Mouse (Mus musculus) hindbrain, embryonic 12.5 days (tissue): ENCODE data around the gene Cap2. TPM values are rescaled to one million over a fixed set of nuclear protein-coding genes. Genes with fewer than 3 reads are reported as not detected.

Experiments used
- ATAC-seq: fragments of 200-750 bp; cut with Nextera tagmentation; 2 replicates; pipeline ENCODE4 v1.8.0; 2017; ENCODE audit warnings: moderate TSS enrichment; ENCODE audit not compliant: low FRiP score
- H3K27ac ChIP-seq: fragments of 300-500 bp; sonication (generic); 2 replicates; pipeline ENCODE4 v1.5.1; 2016; ENCODE audit warnings: mild to moderate bottlenecking
- H3K27me3 ChIP-seq: fragments of 300-500 bp; sonication (generic); 2 replicates; pipeline ENCODE4 v1.6.1; 2016; ENCODE audit warnings: mild to moderate bottlenecking
- H3K36me3 ChIP-seq: fragments of 300-500 bp; sonication (generic); 2 replicates; pipeline ENCODE4 v1.6.1; 2016; ENCODE audit warnings: mild to moderate bottlenecking
- H3K4me1 ChIP-seq: fragments of 300-500 bp; sonication (generic); 2 replicates; pipeline ENCODE4 v1.6.1; 2016
- H3K4me2 ChIP-seq: fragments of 300-500 bp; sonication (generic); replicated peaks from 2 replicates; pipeline ENCODE4 v1.6.1; 2016; ENCODE audit warnings: mild to moderate bottlenecking
- H3K4me3 ChIP-seq: fragments of 300-500 bp; sonication (generic); 2 replicates; pipeline ENCODE4 v1.5.1; 2016; ENCODE audit warnings: mild to moderate bottlenecking
- H3K9ac ChIP-seq: fragments of 300-500 bp; sonication (generic); 2 replicates; pipeline ENCODE4 v1.6.1; 2016; ENCODE audit warnings: mild to moderate bottlenecking, moderate library complexity
- H3K9me3 ChIP-seq: fragments of 300-500 bp; sonication (generic); replicated peaks from 2 replicates; pipeline ENCODE4 v1.6.1; 2016; ENCODE audit warnings: mild to moderate bottlenecking
- WGBS: fragments of 180-500 bp; shearing (Covaris S2); methylation state at CpG from one replicate; pipeline ENCODE4 v1.1.7; 2016; 5-methylcytosine and 5-hydroxymethylcytosine counted together
- polyA plus RNA-seq: library from polyadenylated mRNA; unstranded; fragments of >200 nt; fragmentation: Nextera tagmentation; extraction: Ambion mirVana; gene quantifications from 2 replicates; pipeline ENCODE4 v1.2.1, GENCODE M21; 2016

The Cap2 gene
- polyA plus RNA-seq, 1 experiment from 2014 or later, result 9.4 TPM

DNA sequence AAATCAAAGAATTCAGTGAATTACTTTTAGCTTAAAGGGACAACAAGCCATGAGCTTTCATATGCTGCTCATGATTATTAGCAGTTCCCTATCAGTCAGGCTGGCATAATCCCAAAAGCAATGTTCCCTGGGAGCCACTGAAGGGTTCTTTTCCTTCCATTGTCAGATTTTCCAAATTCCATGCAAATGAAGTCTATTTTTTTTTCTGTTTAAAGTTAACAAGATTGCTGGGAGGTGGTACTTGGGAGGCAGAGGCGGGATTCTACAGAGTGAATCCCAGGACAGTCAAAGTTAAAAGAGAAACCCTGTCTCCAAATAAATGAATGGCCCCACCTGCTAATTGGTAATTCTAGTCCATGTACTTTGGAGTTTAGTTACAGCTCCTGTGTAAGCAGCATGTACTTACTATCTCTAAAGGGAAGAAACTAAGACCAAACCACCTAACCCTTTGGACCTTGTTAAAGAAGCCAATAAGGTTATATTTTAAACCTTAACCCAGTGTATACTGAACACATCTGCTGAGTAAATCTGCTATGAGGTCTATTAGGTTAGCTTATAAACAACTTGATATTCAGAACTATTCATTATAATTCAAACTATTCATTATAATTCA is 193.8 kb downstream of the Cap2 start:
- ATAC-seq, result no peak
- H3K27ac ChIP-seq, result no peak overlapping the region
- H3K4me2 ChIP-seq, result no peak overlapping the region
- H3K36me3 ChIP-seq, result peaks cover 25% of the 10 kb centered on the region
- no peak overlapping the region for H3K9ac ChIP-seq
- no peaks in the 10 kb centered on the region for H3K9me3 ChIP-seq
- 55% methylated on average over 1 of the region's 1 CpGs for WGBS
- H3K4me3 ChIP-seq, result no peak overlapping the region
- no peaks in the 10 kb centered on the region for H3K4me1 ChIP-seq
- no peaks in the 10 kb centered on the region for H3K27me3 ChIP-seq

DNA sequence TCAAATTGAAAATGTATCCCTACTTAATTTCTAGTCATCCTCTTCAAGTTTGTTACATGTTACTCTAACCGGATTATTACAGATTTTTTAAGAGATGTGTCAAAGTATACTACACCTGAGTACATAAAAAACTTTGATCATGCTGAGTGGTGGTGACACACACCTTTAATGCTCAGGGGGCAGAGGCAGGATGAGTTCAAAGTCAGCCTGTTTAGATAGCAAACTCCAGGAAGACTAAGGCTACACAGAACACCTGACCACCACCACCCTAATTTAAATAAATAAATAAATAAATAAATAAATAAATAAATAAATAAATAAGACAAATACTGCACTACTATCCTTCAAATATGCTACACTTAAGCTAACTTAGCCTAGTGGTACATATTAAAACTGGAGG is 194.3 kb downstream of the Cap2 start:
- 98% methylated on average over 1 of the region's 1 CpGs for WGBS
- peaks cover 25% of the 10 kb centered on the region for H3K36me3 ChIP-seq
- H3K4me2 ChIP-seq, result no peak overlapping the region
- no peaks in the 10 kb centered on the region for H3K9me3 ChIP-seq
- no peaks in the 10 kb centered on the region for H3K27me3 ChIP-seq
- ATAC-seq, result no peak
- H3K9ac ChIP-seq, result no peak overlapping the region
- H3K4me3 ChIP-seq, result no peak overlapping the region
- no peaks in the 10 kb centered on the region for H3K4me1 ChIP-seq
- H3K27ac ChIP-seq, result no peak overlapping the region

DNA sequence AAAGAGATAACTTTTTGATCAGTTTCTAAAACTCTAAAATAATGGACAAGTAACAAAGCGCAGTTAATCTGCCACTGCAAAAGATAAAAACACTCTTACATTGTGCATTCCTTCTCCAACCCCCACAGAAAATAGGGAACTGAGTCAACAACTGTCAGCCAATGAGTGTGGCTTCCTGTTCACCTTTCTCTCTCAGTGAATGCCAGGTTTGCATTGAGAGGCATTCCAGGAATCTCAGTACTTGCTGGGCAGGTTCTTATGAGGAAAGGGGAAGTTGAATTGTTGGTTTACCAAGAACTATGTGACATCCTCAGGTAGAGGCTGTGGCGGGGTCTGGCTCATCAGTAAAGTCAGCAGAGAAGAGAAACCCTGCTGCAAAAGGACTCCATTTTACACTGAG is 195.1 kb downstream of the Cap2 start:
- no peak overlapping the region for H3K9ac ChIP-seq
- no peak overlapping the region for H3K4me3 ChIP-seq
- no peak overlapping the region for H3K27ac ChIP-seq
- H3K36me3 ChIP-seq, result peaks cover 25% of the 10 kb centered on the region
- H3K4me2 ChIP-seq, result no peak overlapping the region
- WGBS, result 90% methylated on average over 2 of the region's 2 CpGs
- no peaks in the 10 kb centered on the region for H3K9me3 ChIP-seq
- ATAC-seq, result no peak
- no peaks in the 10 kb centered on the region for H3K4me1 ChIP-seq
- H3K27me3 ChIP-seq, result no peaks in the 10 kb centered on the region

DNA sequence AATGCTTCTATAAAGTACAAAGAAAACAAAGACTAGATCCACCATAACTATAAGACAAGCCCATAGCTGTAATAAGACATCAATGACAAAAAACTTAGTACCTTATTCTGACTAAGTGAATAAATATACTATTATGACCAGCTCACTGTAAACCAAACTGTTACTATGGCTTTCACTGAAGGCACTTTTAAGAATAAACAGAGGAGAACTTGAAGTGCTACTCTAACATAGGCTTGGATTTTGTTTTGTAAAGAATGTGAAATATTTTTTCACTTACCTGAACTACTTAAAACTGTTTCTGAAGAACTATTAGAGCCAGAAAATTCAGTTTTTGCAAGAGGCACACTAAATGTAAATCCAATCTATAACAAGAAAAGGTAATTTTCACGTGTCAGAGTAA is 197.7 kb downstream of the Cap2 start:
- WGBS, result 96% methylated on average over 1 of the region's 1 CpGs
- Histone ChIP-seq H3K4me3 (no peak overlapping the region), H3K4me2 (no peak overlapping the region), H3K9ac (no peak overlapping the region), H3K27me3 (no peaks in the 10 kb centered on the region), H3K27ac (no peak overlapping the region), H3K9me3 (no peaks in the 10 kb centered on the region), H3K36me3 (peaks cover 23% of the 10 kb centered on the region), H3K4me1 (no peaks in the 10 kb centered on the region)
- no peak for ATAC-seq

Other genes with a start within 250 kb of the Cap2 start
- 0.27 TPM in 1 of 2 replicates, not detected in the other for gene Stmnd1, start 228.1 kb upstream of the Cap2 start, polyA plus RNA-seq
- gene Rbm24, start 83.4 kb upstream of the Cap2 start, polyA plus RNA-seq, result 2.4 and 3.6 TPM in 2 replicates
- 22.9 and 24.9 TPM in 2 replicates for gene Fam8a1, start 167.7 kb downstream of the Cap2 start, polyA plus RNA-seq
- 40.5 and 40.6 TPM in 2 replicates for gene Nup153, start 226.1 kb downstream of the Cap2 start, polyA plus RNA-seq